Mouse (Mus musculus) liver, embryonic 12.5 days (tissue): ENCODE data around the gene Pagr1b. TPM values are rescaled to one million over a fixed set of nuclear protein-coding genes. Genes with fewer than 3 reads are reported as not detected.

Source experiments
- ATAC-seq: fragments of 200-750 bp; cut with Nextera tagmentation; 2 replicates; pipeline ENCODE4 v1.8.0; 2017; ENCODE audit warnings: moderate number of reproducible peaks, mild to moderate bottlenecking, moderate library complexity
- H3K27ac ChIP-seq: fragments of 300-500 bp; sonication (generic); 2 replicates; pipeline ENCODE4 v1.5.1; 2016; ENCODE audit warnings: mild to moderate bottlenecking
- H3K27me3 ChIP-seq: fragments of 300-500 bp; sonication (generic); replicated peaks from 2 replicates; pipeline ENCODE4 v1.6.1; 2016; ENCODE audit warnings: mild to moderate bottlenecking, moderate library complexity
- H3K36me3 ChIP-seq: fragments of 300-500 bp; sonication (generic); 2 replicates; pipeline ENCODE4 v1.6.1; 2016; ENCODE audit warnings: mild to moderate bottlenecking, moderate library complexity
- H3K4me1 ChIP-seq: fragments of 300-500 bp; sonication (generic); 2 replicates; pipeline ENCODE4 v1.6.1; 2016
- H3K4me2 ChIP-seq: fragments of 300-500 bp; sonication (generic); 2 replicates; pipeline ENCODE4 v1.6.1; 2016; ENCODE audit warnings: mild to moderate bottlenecking, moderate library complexity
- H3K4me3 ChIP-seq: fragments of 300-500 bp; sonication (generic); 2 replicates; pipeline ENCODE4 v1.5.1; 2016; ENCODE audit warnings: mild to moderate bottlenecking, moderate library complexity
- H3K9ac ChIP-seq: fragments of 300-500 bp; sonication (generic); 2 replicates; pipeline ENCODE4 v1.6.1; 2016; ENCODE audit warnings: mild to moderate bottlenecking, moderate library complexity
- H3K9me3 ChIP-seq: fragments of 300-500 bp; sonication (generic); replicated peaks from 2 replicates; pipeline ENCODE4 v1.6.1; 2016; ENCODE audit warnings: mild to moderate bottlenecking, moderate library complexity
- WGBS: fragments of 180-500 bp; shearing (Covaris S2); methylation state at CpG from one replicate; pipeline ENCODE4 v1.1.7; 2016; ENCODE audit not compliant: insufficient replicate concordance; 5-methylcytosine and 5-hydroxymethylcytosine counted together
- polyA plus RNA-seq: library from polyadenylated mRNA; unstranded; fragments of >200 nt; fragmentation: Nextera tagmentation; extraction: Ambion mirVana; gene quantifications from 2 replicates; pipeline ENCODE4 v1.2.1, GENCODE M21; 2016

Pagr1b gene
- polyA plus RNA-seq, 1 experiment from 2014 or later = 0.57 TPM

GRCm38 (mm10) chr7:127024755-127025555, 8.7 kb upstream of the Pagr1b start:
- H3K4me2 ChIP-seq = peak overlapping the region; percentile 98
- under 1% methylated on average over 30 of the region's 30 CpGs for WGBS
- peaks cover 62% of the 10 kb centered on the region for H3K36me3 ChIP-seq
- no peaks in the 10 kb centered on the region for H3K9me3 ChIP-seq
- H3K27me3 ChIP-seq = no peaks in the 10 kb centered on the region
- ATAC-seq = peak; percentile 32
- peak overlapping the region; percentile 100 for H3K9ac ChIP-seq
- peak overlapping the region; percentile 98 for H3K27ac ChIP-seq
- H3K4me1 ChIP-seq = peaks cover 72% of the 10 kb centered on the region
- peak overlapping the region; percentile 90 for H3K4me3 ChIP-seq

GRCm38 (mm10) chr7:127023896-127024690, 7.8 kb upstream of the Pagr1b start:
- ATAC-seq = no peak
- Histone ChIP-seq H3K9ac (peak overlapping the region; percentile 100), H3K9me3 (no peaks in the 10 kb centered on the region), H3K27me3 (no peaks in the 10 kb centered on the region), H3K4me3 (peak overlapping the region; percentile 90), H3K27ac (peak overlapping the region; percentile 98), H3K4me1 (peaks cover 75% of the 10 kb centered on the region), H3K36me3 (peaks cover 54% of the 10 kb centered on the region), H3K4me2 (peak overlapping the region; percentile 98)
- WGBS = 24% methylated on average over 19 of the region's 19 CpGs

GRCm38 (mm10) chr7:127023272-127023691, 7.0 kb upstream of the Pagr1b start:
- Histone ChIP-seq H3K9me3 (no peaks in the 10 kb centered on the region), H3K27me3 (no peaks in the 10 kb centered on the region), H3K4me3 (peak overlapping the region; percentile 90), H3K9ac (peak overlapping the region; percentile 100), H3K4me2 (peak overlapping the region; percentile 98), H3K27ac (peak overlapping the region; percentile 98), H3K36me3 (peaks cover 46% of the 10 kb centered on the region), H3K4me1 (peaks cover 76% of the 10 kb centered on the region)
- ATAC-seq = no peak
- 81% methylated on average over 13 of the region's 13 CpGs for WGBS

GRCm38 (mm10) chr7:127022528-127023271, 6.4 kb upstream of the Pagr1b start:
- Histone ChIP-seq H3K9me3 (no peaks in the 10 kb centered on the region), H3K27ac (peak overlapping the region; percentile 98; the same call in 1 of the 2 replicates), H3K36me3 (peaks cover 40% of the 10 kb centered on the region), H3K27me3 (no peaks in the 10 kb centered on the region), H3K9ac (peak overlapping the region; percentile 100), H3K4me3 (peak overlapping the region; percentile 90), H3K4me1 (peaks cover 76% of the 10 kb centered on the region), H3K4me2 (peak overlapping the region; percentile 98)
- ATAC-seq = no peak
- 87% methylated on average over 7 of the region's 7 CpGs for WGBS

- H3K27ac ChIP-seq = peak overlapping the region; percentile 98
- no peaks in the 10 kb centered on the region for H3K9me3 ChIP-seq
- H3K36me3 ChIP-seq = peaks cover 37% of the 10 kb centered on the region
- H3K4me1 ChIP-seq = peaks cover 77% of the 10 kb centered on the region
- WGBS = 42% methylated on average over 5 of the region's 5 CpGs
- H3K9ac ChIP-seq = peak overlapping the region; percentile 100; the same call in 1 of the 2 replicates
- ATAC-seq = no peak
- no peaks in the 10 kb centered on the region for H3K27me3 ChIP-seq
- peak overlapping the region; percentile 98 for H3K4me2 ChIP-seq
- peak overlapping the region; percentile 90 for H3K4me3 ChIP-seq
These were observed 5.6 kb upstream of the Pagr1b start for GRCm38 (mm10) chr7:127021563-127022527.

- H3K4me2 ChIP-seq = peak within 1 kb of the TSS; percentile 98
- peak within 1 kb of the TSS; percentile 100 for H3K9ac ChIP-seq
- H3K9me3 ChIP-seq = no peaks in the 10 kb centered on the region
- peak within 1 kb of the TSS; percentile 98; the same call in 1 of the 2 replicates for H3K27ac ChIP-seq
- peaks cover 80% of the 10 kb centered on the region for H3K4me1 ChIP-seq
- H3K4me3 ChIP-seq = peak within 1 kb of the TSS; percentile 34
- 3% methylated on average over 31 of the region's 37 CpGs for WGBS
- H3K36me3 ChIP-seq = peaks cover 37% of the 10 kb centered on the region
- H3K27me3 ChIP-seq = no peaks in the 10 kb centered on the region
- ATAC-seq = no peak
These were observed 4.7 kb upstream of the Pagr1b start, which contains the start of the genes Gm42742 and Prrt2 for GRCm38 (mm10) chr7:127020901-127021562. Gm42742 (minus strand) TSS chr7:127021097. Prrt2 (minus strand) TSS chr7:127021211.

GRCm38 (mm10) chr7:127020491-127020890, 4.2 kb upstream of the Pagr1b start:
- no peaks in the 10 kb centered on the region for H3K27me3 ChIP-seq
- peak overlapping the region; percentile 34 for H3K4me3 ChIP-seq
- H3K36me3 ChIP-seq = peaks cover 40% of the 10 kb centered on the region
- peak overlapping the region; percentile 50; the same call in 1 of the 2 replicates for H3K27ac ChIP-seq
- peak overlapping the region; percentile 98 for H3K4me2 ChIP-seq
- H3K4me1 ChIP-seq = peaks cover 84% of the 10 kb centered on the region
- H3K9ac ChIP-seq = peak overlapping the region; percentile 60
- WGBS = 62% methylated on average over 5 of the region's 5 CpGs
- H3K9me3 ChIP-seq = no peaks in the 10 kb centered on the region
- no peak for ATAC-seq

- H3K4me2 ChIP-seq = peak overlapping the region; percentile 98
- H3K36me3 ChIP-seq = peaks cover 40% of the 10 kb centered on the region
- H3K4me1 ChIP-seq = peaks cover 84% of the 10 kb centered on the region
- H3K27me3 ChIP-seq = no peaks in the 10 kb centered on the region
- WGBS = 68% methylated on average over 3 of the region's 3 CpGs
- ATAC-seq = no peak
- H3K27ac ChIP-seq = 0 out of 2 replicates have a peak overlapping the region, but pooled peaks have one; percentile 50
- no peak overlapping the region for H3K4me3 ChIP-seq
- H3K9me3 ChIP-seq = no peaks in the 10 kb centered on the region
- 0 out of 2 replicates have a peak overlapping the region, but pooled peaks have one; percentile 9 for H3K9ac ChIP-seq
These were observed 3.7 kb upstream of the Pagr1b start for GRCm38 (mm10) chr7:127020031-127020430.

- peaks cover 40% of the 10 kb centered on the region for H3K36me3 ChIP-seq
- 74% methylated on average over 14 of the region's 14 CpGs for WGBS
- peaks cover 84% of the 10 kb centered on the region for H3K4me1 ChIP-seq
- ATAC-seq = no peak
- H3K27ac ChIP-seq = 0 out of 2 replicates have a peak overlapping the region, but pooled peaks have one; percentile 50
- no peak overlapping the region for H3K4me3 ChIP-seq
- peak overlapping the region; percentile 98 for H3K4me2 ChIP-seq
- no peak overlapping the region for H3K9ac ChIP-seq
- H3K9me3 ChIP-seq = no peaks in the 10 kb centered on the region
- no peaks in the 10 kb centered on the region for H3K27me3 ChIP-seq
These were observed 3.1 kb upstream of the Pagr1b start for GRCm38 (mm10) chr7:127019306-127019960.
